Mouse (Mus musculus) heart, embryonic 11.5 days (tissue): ENCODE measurements around the gene Sinhcaf. TPM values are rescaled to one million over a fixed set of nuclear protein-coding genes. Genes with fewer than 3 reads are reported as not detected.

Experiments used
- ATAC-seq: fragments of 200-750 bp; cut with Nextera tagmentation; replicated peaks from 2 replicates; pipeline ENCODE4 v1.8.0; 2017; ENCODE audit warnings: moderate library complexity; ENCODE audit not compliant: insufficient number of reproducible peaks, low FRiP score, low TSS enrichment
- H3K27ac ChIP-seq: fragments of 300-500 bp; sonication (generic); 2 replicates; pipeline ENCODE4 v1.5.1; 2014; ENCODE audit warnings: mild to moderate bottlenecking, low read depth, low read length
- H3K27me3 ChIP-seq: fragments of 300-500 bp; sonication (generic); 2 replicates; pipeline ENCODE4 v1.6.1; 2014; ENCODE audit warnings: mild to moderate bottlenecking, low read length, mixed read lengths; ENCODE audit not compliant: control insufficient read depth, insufficient read depth
- H3K36me3 ChIP-seq: fragments of 300-500 bp; sonication (generic); 2 replicates; pipeline ENCODE4 v1.6.1; 2014; ENCODE audit warnings: mild to moderate bottlenecking, low read length, moderate library complexity, mixed read lengths; ENCODE audit not compliant: control insufficient read depth, insufficient read depth
- H3K4me1 ChIP-seq: fragments of 300-500 bp; sonication (generic); 2 replicates; pipeline ENCODE4 v1.6.1; 2014; ENCODE audit warnings: low read length; ENCODE audit not compliant: control insufficient read depth, insufficient read depth
- H3K4me2 ChIP-seq: fragments of 300-500 bp; sonication (generic); 2 replicates; pipeline ENCODE4 v1.6.1; 2014; ENCODE audit warnings: mild to moderate bottlenecking, moderate library complexity
- H3K4me3 ChIP-seq: fragments of 300-500 bp; sonication (generic); 2 replicates; pipeline ENCODE4 v1.5.1; 2014; ENCODE audit warnings: low read depth, low read length
- H3K9ac ChIP-seq: fragments of 300-500 bp; sonication (generic); 2 replicates; pipeline ENCODE4 v1.6.1; 2014; ENCODE audit warnings: mild to moderate bottlenecking, low read depth, low read length, moderate library complexity
- H3K9me3 ChIP-seq: fragments of 300-500 bp; sonication (generic); replicated peaks from 2 replicates; pipeline ENCODE4 v1.6.1; 2016; ENCODE audit warnings: low read length; ENCODE audit not compliant: control insufficient read depth
- WGBS: fragments of 180-500 bp; shearing (Covaris S2); extraction: QIAGEN DNeasy Blood & Tissue Kit; methylation state at CpG from one replicate; pipeline ENCODE4 v1.1.7; 2014; ENCODE audit not compliant: insufficient replicate concordance; 5-methylcytosine and 5-hydroxymethylcytosine counted together
- polyA plus RNA-seq: library from polyadenylated mRNA; unstranded; fragments of >200 nt; fragmentation: Nextera tagmentation; extraction: Ambion mirVana; gene quantifications from 2 replicates; pipeline ENCODE4 v1.2.1, GENCODE M21; 2014

Gene Sinhcaf
- polyA plus RNA-seq, 1 experiment from 2014 or later: 104 TPM

DNA sequence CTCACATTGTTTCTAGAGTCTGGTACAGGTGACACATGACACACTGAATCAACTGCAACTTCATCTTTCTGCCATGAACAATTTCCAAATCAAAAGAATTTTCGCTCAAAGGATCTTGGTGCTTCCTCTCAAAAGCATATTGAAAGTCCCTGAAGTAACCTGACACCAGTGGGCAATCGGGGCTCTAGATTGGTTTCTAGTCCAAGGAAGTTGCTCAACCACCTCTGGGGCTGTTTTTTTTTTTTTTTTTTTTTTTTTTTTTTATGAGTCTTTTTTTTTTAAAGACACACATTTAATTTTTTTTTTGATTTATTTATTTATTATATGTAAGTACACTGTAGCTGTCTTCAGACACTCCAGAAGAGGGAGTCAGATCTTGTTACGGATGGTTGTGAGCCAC is 34.2 kb upstream of the Sinhcaf start:
- no peaks in the 10 kb centered on the region for H3K4me1 ChIP-seq
- no peak overlapping the region for H3K4me2 ChIP-seq
- H3K4me3 ChIP-seq: no peak overlapping the region
- no peaks in the 10 kb centered on the region for H3K27me3 ChIP-seq
- no peak overlapping the region for H3K9ac ChIP-seq
- 54% methylated on average over 2 of the region's 3 CpGs for WGBS
- H3K36me3 ChIP-seq: no peaks in the 10 kb centered on the region
- no peak overlapping the region for H3K27ac ChIP-seq
- ATAC-seq: no peak
- H3K9me3 ChIP-seq: no peaks in the 10 kb centered on the region

DNA sequence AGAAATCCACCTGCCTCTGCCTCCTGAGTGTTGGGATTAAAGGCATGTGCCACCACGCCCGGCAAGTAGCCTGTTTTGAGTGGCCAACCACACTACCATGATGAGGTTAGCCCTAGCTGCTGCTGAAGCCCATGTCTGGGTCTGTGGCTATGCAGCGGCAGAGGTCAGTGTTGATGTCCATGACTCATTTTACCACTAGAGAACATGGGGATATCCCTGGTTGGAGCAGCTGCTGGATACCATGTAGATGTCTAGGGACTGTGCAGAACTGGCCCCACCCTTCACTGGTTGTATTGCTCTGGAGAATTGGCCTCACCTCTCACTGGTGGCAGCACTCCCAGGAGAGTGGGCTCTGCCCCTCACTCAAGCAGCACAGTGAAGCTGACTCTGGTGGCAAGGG is 28.8 kb upstream of the Sinhcaf start:
- Histone ChIP-seq H3K4me3 (no peak overlapping the region), H3K9me3 (no peaks in the 10 kb centered on the region), H3K4me1 (peaks cover 15% of the 10 kb centered on the region), H3K27me3 (no peaks in the 10 kb centered on the region), H3K36me3 (no peaks in the 10 kb centered on the region), H3K27ac (no peak overlapping the region), H3K9ac (no peak overlapping the region), H3K4me2 (no peak overlapping the region)
- WGBS: 92% methylated on average over 3 of the region's 3 CpGs
- 0 out of 2 replicates have a peak, but pooled peaks have one; percentile 14 for ATAC-seq

GRCm38 (mm10) chr6:148972891-148973290 is 26.6 kb upstream of the Sinhcaf start:
- WGBS: 24% methylated on average over 2 of the region's 2 CpGs

GRCm38 (mm10) chr6:148972059-148972848 is 26.0 kb upstream of the Sinhcaf start:
- Histone ChIP-seq H3K27me3 (no peaks in the 10 kb centered on the region), H3K36me3 (no peaks in the 10 kb centered on the region), H3K9ac (peak overlapping the region; percentile 12; the same call in 1 of the 2 replicates), H3K27ac (peak overlapping the region; percentile 47), H3K4me2 (peak overlapping the region; percentile 42), H3K4me3 (no peak overlapping the region), H3K9me3 (no peaks in the 10 kb centered on the region), H3K4me1 (peaks cover 15% of the 10 kb centered on the region)
- ATAC-seq: 0 out of 2 replicates have a peak, but pooled peaks have one; percentile 31
- WGBS: 18% methylated on average over 9 of the region's 9 CpGs

More at GRCm38 (mm10) chr6:148972891-148973290, 26.6 kb upstream of the Sinhcaf start:
- Histone ChIP-seq H3K9me3 (no peaks in the 10 kb centered on the region), H3K36me3 (no peaks in the 10 kb centered on the region), H3K27me3 (no peaks in the 10 kb centered on the region), H3K27ac (no peak overlapping the region), H3K4me2 (no peak overlapping the region), H3K9ac (no peak overlapping the region), H3K4me1 (peaks cover 15% of the 10 kb centered on the region), H3K4me3 (no peak overlapping the region)
- ATAC-seq: no peak

GRCm38 (mm10) chr6:148971385-148971940 is 25.2 kb upstream of the Sinhcaf start:
- Histone ChIP-seq H3K27me3 (no peaks in the 10 kb centered on the region), H3K27ac (no peak overlapping the region; the same call in 1 of the 2 replicates), H3K4me2 (peak overlapping the region; percentile 42), H3K4me3 (no peak overlapping the region), H3K36me3 (no peaks in the 10 kb centered on the region), H3K9ac (peak overlapping the region; percentile 34; the same call in 1 of the 2 replicates), H3K9me3 (no peaks in the 10 kb centered on the region), H3K4me1 (peaks cover 15% of the 10 kb centered on the region)
- WGBS: 34% methylated on average over 9 of the region's 9 CpGs
- no peak for ATAC-seq

GRCm38 (mm10) chr6:148961285-148961684 is 15.0 kb upstream of the Sinhcaf start:
- Histone ChIP-seq H3K27ac (no peak overlapping the region), H3K27me3 (no peaks in the 10 kb centered on the region), H3K4me3 (no peak overlapping the region), H3K4me2 (no peak overlapping the region), H3K9ac (no peak overlapping the region), H3K36me3 (no peaks in the 10 kb centered on the region), H3K4me1 (no peaks in the 10 kb centered on the region), H3K9me3 (no peaks in the 10 kb centered on the region)
- ATAC-seq: no peak
- 35% methylated on average over 1 of the region's 1 CpGs for WGBS

GRCm38 (mm10) chr6:148959540-148960238 is 13.4 kb upstream of the Sinhcaf start:
- Histone ChIP-seq H3K27ac (no peak overlapping the region), H3K4me1 (peaks cover 8% of the 10 kb centered on the region; the same call in 1 of the 2 replicates), H3K4me2 (no peak overlapping the region), H3K36me3 (no peaks in the 10 kb centered on the region), H3K27me3 (no peaks in the 10 kb centered on the region), H3K9me3 (no peaks in the 10 kb centered on the region), H3K4me3 (no peak overlapping the region), H3K9ac (no peak overlapping the region)
- no peak for ATAC-seq
- WGBS: 49% methylated on average over 4 of the region's 4 CpGs

DNA sequence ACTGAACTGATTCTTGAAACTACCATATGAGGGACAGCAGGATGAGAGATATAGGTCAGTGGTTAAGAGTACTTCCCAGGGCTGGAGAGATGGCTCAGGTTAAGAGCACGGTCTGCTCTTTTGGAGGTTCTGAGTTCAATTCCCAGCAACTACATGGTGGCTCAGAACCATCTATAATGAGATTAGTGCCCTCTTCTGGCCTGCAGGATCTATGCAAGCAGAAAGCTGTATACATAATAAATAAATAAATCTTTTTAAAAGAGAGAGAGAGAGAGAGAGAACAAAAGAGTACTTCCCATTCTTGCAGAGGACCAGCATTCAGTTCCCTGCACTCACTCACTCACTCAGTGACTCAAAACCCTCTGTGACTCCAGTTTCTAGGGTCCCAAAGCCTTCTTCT is 12.4 kb upstream of the Sinhcaf start:
- Histone ChIP-seq H3K4me2 (no peak overlapping the region), H3K4me3 (no peak overlapping the region)

More for the DNA sequence above, 12.4 kb upstream of the Sinhcaf start:
- H3K9me3 ChIP-seq: no peaks in the 10 kb centered on the region
- no peaks in the 10 kb centered on the region for H3K36me3 ChIP-seq
- H3K27me3 ChIP-seq: no peaks in the 10 kb centered on the region
- 77% methylated on average over 1 of the region's 1 CpGs for WGBS
- H3K4me1 ChIP-seq: peaks cover 8% of the 10 kb centered on the region; the same call in 1 of the 2 replicates
- no peak overlapping the region for H3K9ac ChIP-seq
- no peak overlapping the region for H3K27ac ChIP-seq
- ATAC-seq: no peak
